Mouse (Mus musculus) liver, postnatal 0 days (tissue): ENCODE measurements around the gene Krt15.

Experiments used
- CTCF ChIP-seq: sonication (generic); IDR thresholded peaks from 2 replicates; pipeline ENCODE4 v1.5.1; 2016; ENCODE audit warnings: antibody characterized with exemption, low read depth
- EP300 ChIP-seq: IDR thresholded peaks from 2 replicates; pipeline ENCODE4 v1.6.1; 2016; ENCODE audit warnings: antibody characterized with exemption, low read depth, mild to moderate bottlenecking

- TF ChIP-seq CTCF = no peak
- TF ChIP-seq EP300 = no peak
These were observed 21.6 kb upstream of the Krt15 start for GRCm38 (mm10) chr11:100157331-100157730.
